Mouse (Mus musculus) bone marrow, adult 2 months (tissue): ENCODE measurements around the gene Wdfy4.

Experiments
- CTCF ChIP-seq: fragments of 200-500 bp; IDR thresholded peaks from 2 replicates; pipeline ENCODE4 v1.5.1; 2011; ENCODE audit warnings: low read length, control low read depth; ENCODE audit not compliant: control insufficient read depth, insufficient read depth
- POLR2A ChIP-seq: fragments of 200-500 bp; IDR thresholded peaks from 2 replicates; pipeline ENCODE4 v1.6.1; 2011; ENCODE audit warnings: low read depth, mild to moderate bottlenecking, control low read depth, low read length, borderline replicate concordance; ENCODE audit not compliant: control insufficient read depth

DNA sequence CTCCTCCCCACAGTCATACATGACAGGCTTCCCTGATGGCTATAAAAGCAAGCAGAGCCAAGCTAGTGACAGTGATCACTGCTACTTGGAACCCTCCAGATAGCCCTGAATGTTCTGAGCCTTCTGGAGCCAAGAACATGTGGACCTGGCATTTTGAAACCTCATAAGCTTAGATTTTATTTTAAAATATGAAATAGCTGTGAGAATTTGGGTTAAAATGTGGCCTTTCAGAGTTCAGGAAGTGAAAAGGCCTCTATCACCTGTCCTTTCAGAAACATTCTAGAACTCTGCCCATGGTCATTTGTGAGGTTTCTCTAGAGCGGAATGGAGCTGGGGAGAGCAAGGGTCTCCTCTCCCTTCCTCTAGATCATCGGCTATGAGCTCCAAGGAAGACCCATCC, 194.2 kb downstream of the Wdfy4 start, which contains the start of gene Lrrc18:
- no peak for TF ChIP-seq CTCF
- no peak for TF ChIP-seq POLR2A
